Mouse (Mus musculus) kidney, adult 2 months (tissue): ENCODE data around the gene Babam1.

Source experiments
- CTCF ChIP-seq: fragments of 200-500 bp; conservative IDR thresholded peaks from 2 replicates; pipeline ENCODE4 v1.5.1; 2011; ENCODE audit warnings: low read depth, mild to moderate bottlenecking, control low read depth, low read length, moderate library complexity, mixed read lengths; ENCODE audit not compliant: insufficient read depth, insufficient read length
- POLR2A ChIP-seq: fragments of 200-500 bp; IDR thresholded peaks from one replicate; pipeline ENCODE4 v1.6.1; 2011; ENCODE audit warnings: low read depth, low read length, control low read depth

GRCm38 (mm10) chr8:71367529-71368176, 29.0 kb upstream of the Babam1 start:
- no peak for TF ChIP-seq POLR2A
- TF ChIP-seq CTCF: no peak
